Mouse (Mus musculus): ENCODE data around the gene Acvrl1. TPM values are rescaled to one million over a fixed set of nuclear protein-coding genes. Genes with fewer than 3 reads are reported as not detected.

Acvrl1 gene
- total RNA-seq, 2 experiments from 2014 or later = 22.4 to 22.9 TPM

GRCm38 (mm10) chr15:101189981-101190761 is 61.8 kb downstream of the Acvrl1 start:
- DNase-seq (ENCODE audit: low spot score in 2 of 2) = no peak

GRCm38 (mm10) chr15:101190762-101191150 is 62.4 kb downstream of the Acvrl1 start:
- no peak for DNase-seq (ENCODE audit: low spot score in 2 of 2)

GRCm38 (mm10) chr15:101191459-101192259 is 63.3 kb downstream of the Acvrl1 start:
- peak in 1 of 2 experiments; percentile 28 for DNase-seq (ENCODE audit: low spot score in 2 of 2)

- no peak for DNase-seq (ENCODE audit: low spot score in 2 of 2)
Measured at GRCm38 (mm10) chr15:101192260-101192640, 63.9 kb downstream of the Acvrl1 start.

- DNase-seq (ENCODE audit: low spot score in 2 of 2) = no peak
Measured at GRCm38 (mm10) chr15:101192651-101193050, 64.3 kb downstream of the Acvrl1 start.

- DNase-seq (ENCODE audit: low spot score in 2 of 2) = no peak
Measured at GRCm38 (mm10) chr15:101193971-101194370, 65.6 kb downstream of the Acvrl1 start.

Small RNA genes lying within 50 kb of the gene (microRNA-seq; reads per million reads assigned to microRNA genes)
- not detected for gene Mir6962

Other genes starting within 250 kb of the Acvrl1 start
- gene Gm47841, start 81.1 kb upstream of the Acvrl1 start, total RNA-seq (2021) = under 1 TPM; 0.67 to 0.68 TPM
- gene Fignl2, start 50.0 kb upstream of the Acvrl1 start, total RNA-seq (2021) = 10 to 100 TPM; 13.5 to 13.8 TPM
- 1 to 10 TPM in 1 of 2 experiments, under 1 TPM in 1; 0.73 to 1.2 TPM for gene Ankrd33, start 12.8 kb upstream of the Acvrl1 start, total RNA-seq (2021)
- gene Acvr1b, start 45.5 kb downstream of the Acvrl1 start, total RNA-seq (2021) = 10 to 100 TPM; 18.5 to 19.9 TPM
- 10 to 100 TPM; 18.6 to 20.3 TPM for gene Grasp, start 95.7 kb downstream of the Acvrl1 start, total RNA-seq (2021)
- gene Nr4a1, start 125.7 kb downstream of the Acvrl1 start, total RNA-seq (2021) = 10 to 100 TPM; 64.5 to 79.0 TPM
- 10 to 100 TPM; 37.8 to 38.9 TPM for gene Atg101, start 155.8 kb downstream of the Acvrl1 start, total RNA-seq (2021)
- 1 to 10 TPM; 2.6 to 3.4 TPM for gene 6030408B16Rik, start 164.7 kb downstream of the Acvrl1 start, total RNA-seq (2021)
- 1 to 10 TPM in 1 of 2 experiments, under 1 TPM in 1; 0.45 to 1.1 TPM for gene Krt80, start 241.6 kb downstream of the Acvrl1 start, total RNA-seq (2021)